Mouse (Mus musculus) cerebellum, adult 2 months (tissue): ENCODE results near the gene Wnt3.

Source experiments
- CTCF ChIP-seq: fragments of 200-500 bp; IDR thresholded peaks from 2 replicates; pipeline ENCODE4 v1.5.1; 2011; ENCODE audit warnings: low read depth, mild to moderate bottlenecking, control low read depth, low read length, moderate library complexity, borderline replicate concordance; ENCODE audit not compliant: insufficient read depth
- POLR2A ChIP-seq: fragments of 200-500 bp; IDR thresholded peaks from 2 replicates; pipeline ENCODE4 v1.6.1; 2011; ENCODE audit warnings: low read length, control low read depth, borderline replicate concordance; ENCODE audit not compliant: insufficient read depth

GRCm38 (mm10) chr11:103865346-103865745, 91.4 kb downstream of the Wnt3 start:
- TF ChIP-seq POLR2A, result no peak
- no peak for TF ChIP-seq CTCF
